Mouse (Mus musculus): ENCODE results near the gene Mcm8.

Gene Mcm8

DNA sequence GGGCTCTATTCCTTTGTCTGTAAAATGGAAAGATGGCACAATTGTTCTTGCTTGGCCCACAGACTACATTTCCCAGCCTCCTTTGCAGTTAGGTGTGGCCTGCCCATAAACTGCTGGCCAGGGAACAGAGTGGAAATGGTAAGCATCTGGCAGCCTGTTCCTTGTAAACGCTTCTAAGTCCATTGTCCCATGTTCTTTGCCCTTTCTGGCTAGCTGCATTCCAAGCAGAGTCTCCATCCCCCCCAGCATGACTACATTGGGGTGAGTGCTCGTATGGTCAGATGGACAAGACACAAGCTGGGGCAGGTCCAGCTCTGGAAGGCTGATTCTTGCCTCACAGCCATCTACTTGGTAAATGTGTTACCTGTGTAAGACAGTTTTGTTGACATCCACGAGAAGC lies 55.7 kb downstream of the Mcm8 start:
- DNase-seq (ENCODE audit: low read depth, low spot score), result no peak

DNA sequence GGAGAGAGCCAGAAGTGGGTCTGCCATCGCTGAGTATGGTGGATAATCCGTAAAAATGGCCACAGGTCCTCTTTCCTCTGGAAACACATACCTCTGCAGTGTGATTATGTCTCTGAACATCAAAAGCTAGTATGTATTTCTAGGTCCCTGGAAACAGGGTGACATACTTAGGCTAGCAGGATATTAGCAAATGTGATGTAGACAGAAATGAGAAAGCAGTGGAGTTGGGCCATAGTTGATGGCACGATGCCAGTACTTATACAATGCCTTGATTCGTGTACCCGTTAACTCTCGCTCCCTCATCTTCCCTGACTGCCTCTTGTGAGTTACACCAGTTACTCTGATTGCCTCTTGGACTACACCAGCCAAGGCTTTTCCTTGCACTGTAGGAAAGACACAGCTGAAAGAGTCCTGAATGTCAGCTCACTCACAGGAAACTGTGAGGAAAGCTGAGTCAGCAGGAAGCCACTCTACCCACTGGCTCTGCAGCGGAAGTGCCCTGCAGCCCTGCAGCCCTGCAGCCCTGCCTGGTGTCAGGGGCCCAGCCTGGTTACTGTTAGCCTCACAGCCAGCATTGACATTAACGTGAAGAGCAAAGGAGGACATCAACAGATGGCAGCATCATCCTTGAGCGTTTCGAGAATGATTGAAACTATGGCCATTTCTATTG lies 57.9 kb downstream of the Mcm8 start:
- no peak for DNase-seq (ENCODE audit: low read depth, low spot score)

DNA sequence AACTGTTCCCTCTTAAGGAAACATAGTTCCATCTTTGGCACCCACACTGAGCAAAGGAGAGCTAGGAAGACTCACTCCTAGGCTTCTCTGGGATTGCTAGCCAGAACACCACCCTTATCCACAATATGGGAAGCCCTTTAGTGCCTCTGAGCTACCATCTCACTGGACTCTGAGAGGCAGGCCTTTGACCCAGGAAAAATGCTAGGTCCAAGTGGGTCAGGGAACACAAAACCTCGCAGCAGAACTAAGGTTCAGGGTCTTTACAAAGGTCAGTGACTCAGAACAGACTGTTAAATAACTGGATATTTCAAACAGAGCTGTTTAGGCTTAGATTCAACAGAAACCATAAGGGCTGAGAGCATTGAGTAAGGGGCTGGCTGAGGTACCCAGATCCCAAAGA lies 61.0 kb downstream of the Mcm8 start:
- no peak for DNase-seq (ENCODE audit: low read depth, low spot score)

DNA sequence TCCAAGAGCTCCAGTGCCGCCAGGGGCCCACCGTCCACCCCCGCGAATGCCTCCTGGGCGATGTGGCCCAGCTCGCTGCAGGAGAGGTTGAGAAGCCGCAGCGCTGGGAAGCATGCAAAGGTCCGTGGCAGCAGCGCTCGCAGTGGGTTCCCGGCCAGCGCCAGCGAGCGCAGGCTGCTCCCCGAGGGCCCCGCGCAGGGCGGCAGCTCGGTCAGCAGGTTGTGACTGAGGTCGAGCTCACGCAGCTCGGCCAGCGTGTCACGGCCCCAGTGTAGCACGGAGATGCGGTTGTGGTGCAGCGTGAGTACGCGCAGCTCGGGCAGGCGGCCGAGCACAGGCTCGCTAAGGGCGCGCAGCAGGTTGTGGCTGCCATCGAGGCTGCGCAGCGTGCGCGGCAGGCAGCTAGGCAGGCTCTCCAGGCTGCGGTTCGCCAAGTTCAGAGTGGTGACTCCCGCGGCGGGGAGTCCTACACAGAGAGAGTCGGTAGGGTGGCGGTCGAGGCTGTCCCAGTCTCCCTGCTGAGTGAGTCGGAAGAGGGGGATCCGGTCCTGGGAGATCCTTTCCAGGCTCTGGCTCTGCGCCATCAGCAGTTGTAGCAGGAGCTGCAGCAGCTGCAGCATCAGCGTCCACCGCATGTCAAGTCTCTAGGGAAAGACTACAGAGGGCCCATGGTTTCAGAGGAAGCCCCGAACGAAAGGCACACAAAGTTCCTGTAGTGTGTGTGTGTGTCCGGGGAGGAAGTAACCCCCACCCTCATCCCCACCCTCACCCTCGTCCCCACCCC lies 63.5 kb downstream of the Mcm8 start:
- DNase-seq (ENCODE audit: low read depth, low spot score), result peak; percentile 77

DNA sequence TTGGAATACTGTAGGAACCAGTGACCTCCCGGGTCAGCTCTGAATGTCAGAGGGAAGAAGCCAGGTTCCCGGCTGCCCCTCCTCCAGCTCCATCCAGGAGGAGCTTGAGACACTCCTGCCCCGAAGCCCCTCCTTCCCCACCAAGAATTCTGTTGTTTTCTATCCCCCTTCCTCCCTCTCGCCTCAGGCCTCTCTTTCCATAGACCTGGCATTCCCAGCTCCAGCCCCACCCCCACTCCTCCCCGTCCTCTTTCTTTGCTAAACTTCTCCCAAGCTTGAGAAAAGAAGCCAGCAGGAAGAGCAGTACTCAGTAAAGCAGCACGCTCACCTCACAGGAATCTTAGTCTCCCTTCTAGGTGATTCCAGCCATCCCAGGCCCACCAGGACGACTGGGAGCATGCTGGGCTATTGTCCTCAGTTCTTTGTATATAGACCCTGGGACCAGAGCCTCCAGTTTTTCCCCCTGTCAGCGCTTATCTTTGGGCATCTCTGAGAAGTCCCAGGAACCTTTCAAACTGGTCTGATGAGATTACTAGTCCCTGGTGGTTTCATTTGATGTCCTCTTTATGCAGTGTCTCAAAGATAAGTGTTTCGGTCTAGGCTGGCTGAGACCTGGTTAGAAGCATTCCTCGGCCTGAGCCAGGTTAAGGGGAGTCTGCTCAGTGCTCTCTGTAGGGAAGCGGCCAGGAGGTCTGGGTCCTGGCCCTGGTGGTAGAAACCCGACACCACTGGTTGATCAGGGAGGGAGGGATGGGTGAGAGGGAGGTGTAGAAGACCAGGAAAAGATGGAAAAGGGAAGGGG lies 65.1 kb downstream of the Mcm8 start, which contains the start of gene Lrrn4:
Lrrn4 (minus strand) TSS at position 48 of the 802 bp plus-strand sequence.
- peak; percentile 95 for DNase-seq (ENCODE audit: low read depth, low spot score)

DNA sequence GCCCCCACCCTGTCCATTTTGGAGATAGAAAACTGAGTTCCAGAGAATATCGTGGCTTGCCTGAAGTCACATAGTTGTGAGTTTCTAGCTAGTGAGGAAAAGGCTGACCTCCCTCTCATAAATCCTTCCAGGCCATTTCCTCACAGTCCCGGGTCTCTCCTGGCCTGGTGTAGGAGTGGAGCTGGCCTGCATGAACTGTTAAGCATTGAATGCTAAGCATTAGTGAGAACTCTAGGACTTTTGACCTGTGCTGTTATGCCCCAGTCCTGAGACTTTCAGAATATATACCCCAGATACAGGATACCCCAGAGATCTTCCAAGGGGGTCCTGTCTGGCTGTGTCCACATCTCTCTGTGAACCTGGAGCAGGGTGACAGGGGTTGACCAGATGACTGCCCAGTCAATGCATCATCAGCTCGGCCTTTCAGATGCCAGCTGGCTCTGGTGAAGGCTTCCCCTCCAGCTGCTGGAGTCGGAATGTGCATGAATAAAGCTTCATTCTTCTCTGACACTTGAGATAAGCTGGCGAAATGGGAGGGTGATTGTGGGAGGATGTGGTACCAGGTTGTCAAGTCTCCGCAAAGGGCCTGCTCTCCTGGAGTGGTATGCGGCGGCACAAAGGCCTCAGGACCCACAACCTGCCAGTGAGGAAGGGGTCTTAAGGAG lies 68.5 kb downstream of the Mcm8 start:
- no peak for DNase-seq (ENCODE audit: low read depth, low spot score)

DNA sequence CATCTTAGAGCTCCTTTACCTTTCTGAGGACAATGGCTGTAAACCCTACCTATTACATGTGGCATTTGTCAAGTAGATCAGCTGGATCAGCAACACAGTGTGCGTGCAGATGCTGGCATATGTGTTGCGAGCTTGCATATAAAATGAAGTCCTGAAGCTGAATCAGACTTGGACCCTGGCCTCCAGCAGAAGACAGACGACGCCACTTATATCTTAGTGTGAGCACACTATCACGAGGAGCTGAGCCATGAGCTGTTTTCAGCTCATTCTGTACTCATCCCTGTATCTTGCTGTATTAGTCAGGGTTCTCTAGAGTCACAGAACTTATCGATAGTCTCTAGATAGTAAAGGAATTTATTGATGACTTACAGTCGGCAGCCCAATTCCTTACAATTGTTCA lies 69.4 kb downstream of the Mcm8 start:
- no peak for DNase-seq (ENCODE audit: low read depth, low spot score)

Data from R1 (cell line).